9 mouse cellular contexts compared by ENCODE assay signal in genomic region chr6:8086847-8087246, GRCm38 (mm10).
DNase-seq lines count a peak whose midpoint lies in the region; ATAC-seq and TF ChIP-seq lines count a peak whose summit lies in the region.
"Had no signal": no experiment of that assay in that cellular context is flagged by ENCODE, and none has a peak within 500 bp of the region (broad histone marks: within the 10 kb centered on the region; RNA-seq: fewer than 3 reads in every experiment).

No protein-coding gene starts in this region.

- DNase-seq in 416B (ENCODE audit: low read depth), result peak; percentile 49
- DNase-seq in CH12.LX (ENCODE audit: extremely low read depth), result peak; percentile 41
- peak; percentile 43 for DNase-seq in mesoderm, embryonic 11.5 days (ENCODE audit: low read depth, low spot score)
- no peak for DNase-seq in spleen, postnatal 14 days (ENCODE audit: low spot score in 2 of 2)
- no peak for DNase-seq in frontal cortex, postnatal 14 days (ENCODE audit: low spot score in 2 of 2)

- no peak overlapping the region for H3K4me3 ChIP-seq in intestine, postnatal 0 days (ENCODE audit: low read depth, low read length)
- no peak overlapping the region for H3K4me3 ChIP-seq in intestine, embryonic 16.5 days (ENCODE audit: low read length)
- no peak overlapping the region for H3K4me3 ChIP-seq in CH12.LX (replicated peaks in 1 of 3; ENCODE audit: low read depth in 2 of 3, low read length in 2 of 3, poor library complexity in 1 of 3)
- H3K4me3 ChIP-seq: lung, embryonic 15.5 days had no signal

- no peak overlapping the region for H3K27ac ChIP-seq in intestine, postnatal 0 days (ENCODE audit: low read depth, low read length)
- no peak overlapping the region for H3K27ac ChIP-seq in intestine, embryonic 16.5 days (ENCODE audit: low read length)
- H3K27ac ChIP-seq in CH12.LX (ENCODE audit: insufficient read depth, low read depth), result no peak overlapping the region
- H3K27ac ChIP-seq: lung, embryonic 15.5 days had no signal

- peak; percentile 21 for TF ChIP-seq RAD21 in CH12.LX (IDR thresholded peaks at IDR 0.05; ENCODE audit: low read depth, low read length)

- no peak for TF ChIP-seq POLR2A in CH12.LX (IDR thresholded peaks at IDR 0.05; ENCODE audit: low read depth, low read length)

- no peaks in the 10 kb centered on the region for H3K9me3 ChIP-seq in intestine, postnatal 0 days (ENCODE audit: control insufficient read depth)
- H3K9me3 ChIP-seq in intestine, embryonic 16.5 days (ENCODE audit: control insufficient read depth, low read length), result no peaks in the 10 kb centered on the region
- H3K9me3 ChIP-seq in CH12.LX (replicated peaks; ENCODE audit: low read length), result no peaks in the 10 kb centered on the region
- H3K9me3 ChIP-seq: lung, embryonic 15.5 days had no signal

- in situ Hi-C loops in CH12.LX (cut with MboI; ENCODE audit: low pct_ligation_motif_present, low pct_unique_long_range_greater_than_20kb, low sequenced_read_pairs), result loop anchor here (10.0 kb wide), 1 partner anchor 648 kb away; no protein-coding TSS in a partner anchor

- dilution Hi-C loops in CH12.LX (cut with MboI; ENCODE audit: extremely low pct_ligation_motif_present, extremely low pct_unique_long_range_greater_than_20kb, low sequenced_read_pairs), result no loop called here

- H3K79me2 ChIP-seq in CH12.LX (replicated peaks; ENCODE audit: control insufficient read depth, extremely low read depth, insufficient read depth, poor library complexity, severe bottlenecking), result no peaks in the 10 kb centered on the region

- TF ChIP-seq EP300 in CH12.LX (IDR thresholded peaks at IDR 0.05; ENCODE audit: low read length), result no peak

- no peaks in the 10 kb centered on the region for H3K4me1 ChIP-seq in intestine, postnatal 0 days (replicated peaks; ENCODE audit: control insufficient read depth, insufficient read depth, low read length)
- no peaks in the 10 kb centered on the region for H3K4me1 ChIP-seq in intestine, embryonic 16.5 days (ENCODE audit: control insufficient read depth, insufficient read depth, low read length)
- H3K4me1 ChIP-seq in CH12.LX (ENCODE audit: control insufficient read depth in 1 of 2, insufficient read depth in 2 of 2), result no peaks in the 10 kb centered on the region
- H3K4me1 ChIP-seq: lung, embryonic 15.5 days had no signal

- H3K9ac ChIP-seq in intestine, postnatal 0 days (ENCODE audit: low read depth, low read length), result no peak overlapping the region
- H3K9ac ChIP-seq in intestine, embryonic 16.5 days (ENCODE audit: low read depth, low read length), result no peak overlapping the region
- no peak overlapping the region for H3K9ac ChIP-seq in CH12.LX (ENCODE audit: insufficient read depth, low read depth)
- H3K9ac ChIP-seq: lung, embryonic 15.5 days had no signal

- H3K27me3 ChIP-seq in intestine, postnatal 0 days (replicated peaks; ENCODE audit: control insufficient read depth, insufficient read depth, low read length), result no peaks in the 10 kb centered on the region
- no peaks in the 10 kb centered on the region for H3K27me3 ChIP-seq in intestine, embryonic 16.5 days (replicated peaks; ENCODE audit: control insufficient read depth, insufficient read depth, low read length)
- H3K27me3 ChIP-seq in CH12.LX (replicated peaks), result no peaks in the 10 kb centered on the region
- H3K27me3 ChIP-seq: lung, embryonic 15.5 days had no signal

- no peak overlapping the region for H3K4me2 ChIP-seq in intestine, postnatal 0 days (replicated peaks; ENCODE audit: low read depth)
- H3K4me2 ChIP-seq in intestine, embryonic 16.5 days (ENCODE audit: low read depth, low read length), result no peak overlapping the region
- H3K4me2 ChIP-seq in CH12.LX (ENCODE audit: insufficient read depth, low read depth, poor library complexity, severe bottlenecking), result no peak overlapping the region; the same call in 1 of the 2 replicates
- H3K4me2 ChIP-seq: lung, embryonic 15.5 days had no signal

- WGBS in intestine, postnatal 0 days, result 44% methylated on average over 3 of the region's 3 CpGs
- WGBS in intestine, embryonic 16.5 days, result 57% methylated on average over 3 of the region's 3 CpGs

- H3K36me3 ChIP-seq in intestine, postnatal 0 days (ENCODE audit: control insufficient read depth, insufficient read depth), result no peaks in the 10 kb centered on the region
- H3K36me3 ChIP-seq in intestine, embryonic 16.5 days (ENCODE audit: control insufficient read depth, insufficient read depth, low read length), result no peaks in the 10 kb centered on the region
- H3K36me3 ChIP-seq in CH12.LX (replicated peaks in 1 of 2; ENCODE audit: control insufficient read depth in 1 of 2, insufficient read depth in 1 of 2, low read length in 1 of 2), result no peaks in the 10 kb centered on the region
- H3K36me3 ChIP-seq: lung, embryonic 15.5 days had no signal

- peak; percentile 78 for TF ChIP-seq CTCF in intestine, postnatal 0 days (IDR thresholded peaks at IDR 0.05; ENCODE audit: low read depth)
- TF ChIP-seq CTCF in CH12.LX (conservative IDR thresholded peaks at IDR 0.05 in 1 of 2, IDR thresholded peaks at IDR 0.05 in 1 of 2; ENCODE audit: low read depth in 2 of 2, low read length in 2 of 2), result peak in 1 of 2 experiments; percentile 62; a peak in 3 of 4 replicates

- no peak for ATAC-seq in intestine, postnatal 0 days
- ATAC-seq in intestine, embryonic 16.5 days, result no peak
- peak; percentile 72 for ATAC-seq in common myeloid progenitor, adult 5-6 weeks (replicated peaks; ENCODE audit: low read depth, poor library complexity, severe bottlenecking)

TF ChIP-seq in CH12.LX, 34 proteins besides CTCF, POLR2A, EP300 and RAD21:
- no peak for TF ChIP-seq MXI1 (IDR thresholded peaks at IDR 0.05; ENCODE audit: low read depth, low read length)
- TF ChIP-seq SMC3 (IDR thresholded peaks at IDR 0.05; ENCODE audit: low read depth, low read length), result peak; percentile 61
- TF ChIP-seq ZC3H11A (IDR thresholded peaks at IDR 0.05; ENCODE audit: low read depth, low read length), result no peak
- TF ChIP-seq ZNF384 (IDR thresholded peaks at IDR 0.05; ENCODE audit: low read depth, low read length), result no peak

Comparison
In these comparisons a context has a peak if more than half of its experiments do, and no peak if none do; other contexts are left out.
1. DNase-seq: peak in 416B (single experiment), CH12.LX (single experiment) and mesoderm, embryonic 11.5 days (single experiment); none in spleen, postnatal 14 days (0 of 2) and frontal cortex, postnatal 14 days (0 of 2).